Mouse (Mus musculus): ENCODE data around the gene Kcnn3. TPM values are rescaled to one million over a fixed set of nuclear protein-coding genes. Genes with fewer than 3 reads are reported as not detected.
A peak's percentile ranks its signal among the peaks of the same experiment; 100 is the strongest.

Gene Kcnn3
- polyA plus RNA-seq (2015; fragmentation: Nextera tagmentation; extraction: Ambion mirVana), result 1.1 and 1.2 TPM in 2 replicates

DNA sequence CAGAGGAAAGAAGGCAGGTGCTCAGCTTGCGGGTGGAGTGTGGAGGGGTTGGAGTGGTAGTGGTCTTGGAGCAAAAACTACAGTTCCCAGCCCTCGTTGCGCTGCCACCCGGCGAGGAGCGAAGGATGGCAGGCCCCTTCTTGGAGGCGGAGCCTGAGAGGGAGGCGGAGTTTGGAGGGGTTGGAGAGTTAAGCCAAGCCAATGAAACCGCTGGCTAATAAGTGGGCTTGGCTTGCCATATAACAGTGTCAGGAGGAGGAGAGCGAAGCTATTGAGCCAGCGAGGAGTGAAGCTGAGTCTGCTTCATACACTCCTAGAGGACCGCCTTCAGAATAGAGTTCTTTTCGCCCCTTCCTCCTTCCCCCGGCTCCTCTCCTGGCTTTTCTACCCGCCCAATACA, at the start of gene Kcnn3:
Gene Kcnn3, plus strand, starts transcription at position 271 of the 400 bp plus-strand sequence.
- WGBS, result under 1% methylated on average over 15 of the region's 15 CpGs
- Histone ChIP-seq H3K36me3 (no peaks in the 10 kb centered on the region), H3K9me3 (no peaks in the 10 kb centered on the region; the same call in 1 of the 2 replicates), H3K4me3 (peak within 1 kb of the TSS; percentile 39), H3K9ac (peak within 1 kb of the TSS; percentile 25), H3K27ac (peak within 1 kb of the TSS; percentile 5; the same call in 1 of the 2 replicates), H3K4me2 (peak within 1 kb of the TSS; percentile 89), H3K4me1 (peaks cover 31% of the 10 kb centered on the region), H3K27me3 (peaks cover 39% of the 10 kb centered on the region)
- peak; percentile 91 for ATAC-seq (ENCODE audit: borderline replicate concordance, extremely low read depth, low FRiP score, low TSS enrichment)

DNA sequence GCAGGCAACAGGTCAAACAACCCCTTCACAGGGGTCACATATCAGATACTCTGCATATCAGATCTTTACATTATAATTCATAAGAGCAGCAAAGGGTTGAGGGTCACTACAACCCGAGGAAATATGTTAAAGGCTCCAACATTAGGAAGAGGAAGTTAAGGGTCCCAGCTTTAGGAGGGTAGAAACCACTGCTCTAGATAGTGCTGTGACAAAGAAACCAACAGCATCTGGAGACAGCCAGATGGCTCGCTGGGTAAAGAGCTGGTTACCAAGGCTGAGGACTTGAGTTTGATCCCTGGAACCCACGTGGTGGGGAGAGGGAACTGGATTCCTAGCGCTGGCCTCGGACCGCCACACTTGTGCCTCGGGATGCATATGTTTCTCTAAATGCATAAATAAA, 47.7 kb upstream of the Kcnn3 start:
- H3K36me3 ChIP-seq, result peaks cover 13% of the 10 kb centered on the region
- 0 out of 2 replicates have a peak, but pooled peaks cover 3% of the 10 kb centered on the region for H3K4me1 ChIP-seq
- no peak for ATAC-seq (ENCODE audit: borderline replicate concordance, extremely low read depth, low FRiP score, low TSS enrichment)
- H3K4me2 ChIP-seq, result no peak overlapping the region
- 75% methylated on average over 7 of the region's 7 CpGs for WGBS
- H3K9me3 ChIP-seq, result no peaks in the 10 kb centered on the region
- no peaks in the 10 kb centered on the region for H3K27me3 ChIP-seq
- H3K4me3 ChIP-seq, result no peak overlapping the region
- no peak overlapping the region for H3K27ac ChIP-seq
- no peak overlapping the region for H3K9ac ChIP-seq

DNA sequence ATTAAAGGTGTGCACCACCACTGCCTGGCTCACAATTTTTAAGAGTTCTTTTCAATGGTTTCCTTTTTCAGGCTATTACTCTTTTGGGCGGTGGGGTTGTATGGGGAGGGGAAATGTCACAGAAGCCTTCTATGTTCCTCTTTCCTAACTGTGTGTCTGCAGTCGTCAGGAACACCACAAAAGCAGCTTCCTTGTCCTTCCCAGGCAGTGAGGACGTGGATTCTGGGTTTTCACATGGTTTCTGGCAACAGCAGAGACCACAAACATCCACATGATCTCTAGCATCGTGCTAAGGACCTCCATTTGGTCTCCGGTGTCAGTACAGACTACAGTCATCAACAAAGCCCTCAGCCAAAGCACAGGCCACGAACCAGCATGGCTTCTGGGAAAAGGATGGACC, 46.1 kb upstream of the Kcnn3 start:
- H3K9me3 ChIP-seq, result no peaks in the 10 kb centered on the region
- no peaks in the 10 kb centered on the region for H3K36me3 ChIP-seq

DNA sequence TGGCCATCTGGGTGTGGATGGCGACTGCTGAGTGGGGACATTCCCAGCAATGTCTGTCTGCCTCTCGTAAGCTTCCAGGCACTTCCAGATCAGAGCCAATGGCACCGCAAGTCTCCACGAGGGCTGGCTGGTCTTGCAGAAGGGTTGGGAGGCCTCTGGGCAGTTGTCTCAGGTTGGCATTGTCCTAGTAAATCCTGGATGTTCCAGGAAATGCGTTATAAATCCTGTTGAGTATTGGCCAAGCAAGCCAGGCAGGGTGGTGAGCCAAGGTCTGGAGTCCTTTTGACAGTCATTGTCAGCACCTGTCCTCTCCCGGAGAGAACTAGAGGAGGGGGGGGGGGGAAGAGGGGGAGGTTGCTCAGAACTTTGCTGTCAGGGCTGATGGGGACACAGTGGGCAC, 40.9 kb upstream of the Kcnn3 start:
- Histone ChIP-seq H3K4me3 (no peak overlapping the region), H3K4me2 (no peak overlapping the region), H3K4me1 (no peaks in the 10 kb centered on the region), H3K27me3 (no peaks in the 10 kb centered on the region), H3K27ac (no peak overlapping the region), H3K9me3 (no peaks in the 10 kb centered on the region), H3K36me3 (no peaks in the 10 kb centered on the region), H3K9ac (no peak overlapping the region)
- ATAC-seq (ENCODE audit: borderline replicate concordance, extremely low read depth, low FRiP score, low TSS enrichment), result no peak
- WGBS, result 67% methylated on average over 6 of the region's 6 CpGs

More for the DNA sequence above, 46.1 kb upstream of the Kcnn3 start:
- Histone ChIP-seq H3K9ac (no peak overlapping the region), H3K27me3 (no peaks in the 10 kb centered on the region), H3K4me3 (no peak overlapping the region), H3K4me2 (no peak overlapping the region), H3K27ac (no peak overlapping the region), H3K4me1 (0 out of 2 replicates have a peak, but pooled peaks cover 3% of the 10 kb centered on the region)
- no peak for ATAC-seq (ENCODE audit: borderline replicate concordance, extremely low read depth, low FRiP score, low TSS enrichment)
- WGBS, result 62% methylated on average over 6 of the region's 6 CpGs

DNA sequence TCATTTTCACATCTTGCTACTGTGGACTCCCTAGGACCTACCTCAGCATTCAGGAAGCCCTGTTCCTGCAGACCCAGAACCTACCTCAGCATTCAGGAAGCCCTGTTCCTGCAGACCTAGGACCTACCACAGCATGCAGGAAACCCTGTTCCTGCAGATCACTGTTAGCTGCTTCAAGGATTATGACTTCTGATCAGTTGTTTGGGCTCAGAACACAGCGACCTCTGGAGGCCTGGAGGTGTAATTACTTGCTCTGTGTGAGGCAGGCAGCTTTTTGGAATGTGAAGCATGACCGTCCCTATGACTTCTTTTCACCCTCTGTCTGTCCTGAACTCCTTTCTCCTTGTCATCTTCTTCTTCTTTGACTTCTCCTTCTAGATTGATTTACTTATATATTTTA, 38.5 kb upstream of the Kcnn3 start:
- Histone ChIP-seq H3K27me3 (0 out of 2 replicates have a peak, but pooled peaks cover 3% of the 10 kb centered on the region), H3K4me1 (peaks cover 9% of the 10 kb centered on the region), H3K9ac (no peak overlapping the region), H3K4me2 (no peak overlapping the region), H3K27ac (no peak overlapping the region), H3K4me3 (no peak overlapping the region), H3K36me3 (no peaks in the 10 kb centered on the region), H3K9me3 (no peaks in the 10 kb centered on the region)
- ATAC-seq (ENCODE audit: borderline replicate concordance, extremely low read depth, low FRiP score, low TSS enrichment), result no peak
- 43% methylated on average over 2 of the region's 2 CpGs for WGBS

DNA sequence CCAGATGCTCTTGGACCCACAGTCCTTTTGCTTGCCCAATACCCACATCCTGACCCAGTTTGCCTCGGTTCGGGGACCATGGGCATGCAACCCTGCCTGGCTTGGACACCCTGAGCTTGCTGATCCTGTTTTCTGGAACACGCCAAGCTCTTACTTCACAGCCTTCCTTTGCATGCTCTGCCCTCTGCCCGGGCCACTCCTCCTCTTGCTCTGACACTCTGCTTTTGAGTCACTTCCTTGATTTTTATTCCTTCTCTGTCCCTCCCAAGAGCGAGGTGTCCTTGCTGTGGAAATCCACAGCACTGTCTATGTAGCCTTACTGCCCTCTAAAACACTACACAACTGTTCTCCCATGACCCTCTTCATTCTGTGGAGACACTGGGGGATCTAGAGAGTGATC, 37.7 kb upstream of the Kcnn3 start:
- Histone ChIP-seq H3K9ac (no peak overlapping the region), H3K4me3 (no peak overlapping the region)

DNA sequence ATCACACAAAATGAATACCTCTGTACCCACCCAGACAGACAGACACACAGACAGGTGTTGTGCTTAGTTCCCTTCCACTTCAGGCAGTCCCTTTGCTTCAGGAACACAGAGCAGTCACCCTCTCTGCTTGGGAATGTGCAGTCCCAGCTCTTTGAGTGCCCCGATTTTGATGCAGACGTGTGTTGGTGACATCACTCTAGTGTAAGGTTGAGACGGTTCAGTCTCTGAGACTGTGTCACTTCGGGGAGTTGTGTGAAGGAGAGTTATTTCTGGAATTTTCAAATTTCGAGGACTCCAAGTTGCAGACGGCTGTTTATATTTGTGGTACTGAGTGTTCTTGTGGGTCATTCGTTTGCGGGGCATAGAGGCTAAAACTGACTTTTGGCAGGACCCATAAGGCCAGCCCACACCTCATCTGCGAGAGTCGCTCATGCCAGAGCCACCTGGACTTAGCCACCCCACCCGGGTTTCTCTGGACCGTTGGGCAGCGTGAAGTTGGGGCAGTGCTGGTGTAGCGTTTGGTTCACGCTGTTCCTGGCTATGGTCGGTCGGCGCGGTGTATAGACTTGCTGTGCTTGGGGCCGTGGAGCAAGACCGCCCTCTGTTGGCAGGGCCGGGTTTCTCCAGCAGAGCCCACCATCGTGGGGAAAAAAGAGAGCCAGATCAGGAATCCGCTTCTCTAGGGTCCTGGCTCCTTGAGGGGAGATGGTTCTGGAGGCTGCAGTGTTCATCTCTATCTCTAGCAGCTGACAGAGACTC, 35.0 kb upstream of the Kcnn3 start:
- peak overlapping the region; percentile 24; the same call in 1 of the 2 replicates for H3K9ac ChIP-seq
- H3K9me3 ChIP-seq, result no peaks in the 10 kb centered on the region
- 11% methylated on average over 24 of the region's 24 CpGs for WGBS
- peaks cover 16% of the 10 kb centered on the region for H3K4me1 ChIP-seq
- ATAC-seq (ENCODE audit: borderline replicate concordance, extremely low read depth, low FRiP score, low TSS enrichment), result peak; percentile 87
- no peak overlapping the region for H3K27ac ChIP-seq
- H3K4me3 ChIP-seq, result peak overlapping the region; percentile 16; the same call in 1 of the 2 replicates
- H3K4me2 ChIP-seq, result peak overlapping the region; percentile 54
- 0 out of 2 replicates have a peak, but pooled peaks cover 3% of the 10 kb centered on the region for H3K27me3 ChIP-seq
- no peaks in the 10 kb centered on the region for H3K36me3 ChIP-seq

More for the DNA sequence above, 37.7 kb upstream of the Kcnn3 start:
- Histone ChIP-seq H3K27ac (no peak overlapping the region), H3K27me3 (0 out of 2 replicates have a peak, but pooled peaks cover 3% of the 10 kb centered on the region), H3K4me1 (peaks cover 12% of the 10 kb centered on the region), H3K9me3 (no peaks in the 10 kb centered on the region), H3K4me2 (no peak overlapping the region), H3K36me3 (no peaks in the 10 kb centered on the region)
- no peak for ATAC-seq (ENCODE audit: borderline replicate concordance, extremely low read depth, low FRiP score, low TSS enrichment)
- 79% methylated on average over 5 of the region's 5 CpGs for WGBS

DNA sequence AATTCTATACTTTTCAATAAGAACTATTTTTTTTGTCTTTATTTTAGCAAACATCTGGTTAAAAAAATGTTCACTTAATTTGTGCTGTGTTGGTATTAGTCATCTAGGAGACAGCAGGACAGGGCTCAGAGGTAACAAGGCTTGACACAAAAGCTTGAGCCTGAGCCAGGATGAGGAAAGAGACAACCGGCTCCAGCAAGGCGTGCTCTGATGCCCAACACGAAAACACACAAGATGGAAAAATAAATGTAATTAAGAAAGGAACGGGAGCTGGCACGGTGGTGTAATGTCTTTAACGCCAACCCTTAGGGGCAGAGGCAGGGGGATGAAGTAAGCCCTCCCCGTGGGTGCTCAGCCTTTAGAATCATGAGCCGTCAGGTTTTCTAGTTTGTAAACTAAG, 33.9 kb upstream of the Kcnn3 start:
- H3K4me1 ChIP-seq, result peaks cover 16% of the 10 kb centered on the region
- no peak overlapping the region for H3K9ac ChIP-seq
- H3K36me3 ChIP-seq, result no peaks in the 10 kb centered on the region
- no peaks in the 10 kb centered on the region for H3K9me3 ChIP-seq
- H3K4me3 ChIP-seq, result no peak overlapping the region
- no peak overlapping the region for H3K27ac ChIP-seq
- no peak overlapping the region for H3K4me2 ChIP-seq
- WGBS, result 71% methylated on average over 8 of the region's 8 CpGs
- no peak for ATAC-seq (ENCODE audit: borderline replicate concordance, extremely low read depth, low FRiP score, low TSS enrichment)
- 0 out of 2 replicates have a peak, but pooled peaks cover 3% of the 10 kb centered on the region for H3K27me3 ChIP-seq

DNA sequence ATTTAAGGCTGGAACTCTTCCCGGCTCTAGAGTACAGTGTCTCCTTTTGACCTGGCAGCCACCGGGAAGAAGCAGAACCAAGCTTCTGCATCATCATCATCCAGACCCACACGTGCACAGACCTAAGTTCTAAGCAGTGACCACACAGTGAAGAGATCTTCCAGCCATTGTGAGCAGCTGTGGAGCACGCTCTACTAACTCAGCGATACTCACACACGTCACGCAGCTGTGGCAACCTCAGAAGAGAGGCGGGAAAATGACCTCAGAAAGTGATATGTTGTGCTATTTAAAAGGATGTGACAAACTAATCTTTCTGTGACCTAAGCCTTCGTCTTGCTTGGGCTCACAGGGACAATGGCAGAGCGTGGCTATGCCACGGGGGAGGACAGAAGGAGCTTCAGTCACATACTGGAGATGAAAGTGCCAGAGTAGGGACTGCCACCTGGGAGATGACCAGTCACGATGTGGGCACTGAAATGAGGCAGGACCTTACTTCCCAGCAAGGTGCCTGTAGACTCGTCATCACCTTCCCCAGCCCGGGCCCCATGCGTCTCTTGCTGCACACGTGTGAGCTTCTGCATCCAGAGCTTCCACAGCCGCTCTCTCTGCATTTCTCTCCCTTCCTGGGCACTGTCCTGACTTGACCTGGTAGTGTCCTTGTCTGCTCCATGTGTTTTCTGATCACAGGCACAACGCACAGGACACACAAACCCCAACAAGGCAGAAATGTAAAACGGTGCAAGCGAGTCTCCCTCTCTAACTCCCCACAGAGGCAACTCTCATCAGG, 32.9 kb upstream of the Kcnn3 start:
- Histone ChIP-seq H3K36me3 (no peaks in the 10 kb centered on the region), H3K4me3 (no peak overlapping the region), H3K4me2 (no peak overlapping the region), H3K4me1 (peaks cover 16% of the 10 kb centered on the region), H3K27me3 (0 out of 2 replicates have a peak, but pooled peaks cover 3% of the 10 kb centered on the region), H3K27ac (no peak overlapping the region), H3K9me3 (no peaks in the 10 kb centered on the region), H3K9ac (no peak overlapping the region)
- ATAC-seq (ENCODE audit: borderline replicate concordance, extremely low read depth, low FRiP score, low TSS enrichment), result no peak
- WGBS, result 55% methylated on average over 20 of the region's 20 CpGs

DNA sequence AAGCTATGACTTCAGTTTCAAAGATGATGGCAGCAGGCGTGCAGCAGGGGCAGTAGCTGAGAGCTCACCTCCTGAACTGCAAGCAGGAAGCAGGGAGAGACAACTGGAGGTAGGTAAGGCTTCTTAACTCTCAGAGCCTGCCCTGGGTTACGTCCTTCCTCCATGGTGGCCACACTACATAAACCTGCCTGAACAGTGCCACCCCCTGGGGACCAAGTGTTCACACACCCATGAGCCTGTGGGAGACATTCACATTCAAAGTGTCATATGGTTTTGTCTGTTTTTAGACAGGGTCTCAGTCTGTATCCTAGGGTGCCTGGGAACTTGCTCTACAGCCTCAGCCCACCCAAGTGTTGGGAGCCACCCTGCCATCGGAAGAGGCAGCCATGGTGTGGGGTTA, 29.2 kb upstream of the Kcnn3 start:
- 86% methylated on average over 3 of the region's 3 CpGs for WGBS
- Histone ChIP-seq H3K4me3 (no peak overlapping the region), H3K9me3 (no peaks in the 10 kb centered on the region), H3K4me2 (no peak overlapping the region), H3K4me1 (peaks cover 17% of the 10 kb centered on the region), H3K36me3 (no peaks in the 10 kb centered on the region), H3K27ac (no peak overlapping the region), H3K9ac (no peak overlapping the region), H3K27me3 (no peaks in the 10 kb centered on the region)
- no peak for ATAC-seq (ENCODE audit: borderline replicate concordance, extremely low read depth, low FRiP score, low TSS enrichment)

DNA sequence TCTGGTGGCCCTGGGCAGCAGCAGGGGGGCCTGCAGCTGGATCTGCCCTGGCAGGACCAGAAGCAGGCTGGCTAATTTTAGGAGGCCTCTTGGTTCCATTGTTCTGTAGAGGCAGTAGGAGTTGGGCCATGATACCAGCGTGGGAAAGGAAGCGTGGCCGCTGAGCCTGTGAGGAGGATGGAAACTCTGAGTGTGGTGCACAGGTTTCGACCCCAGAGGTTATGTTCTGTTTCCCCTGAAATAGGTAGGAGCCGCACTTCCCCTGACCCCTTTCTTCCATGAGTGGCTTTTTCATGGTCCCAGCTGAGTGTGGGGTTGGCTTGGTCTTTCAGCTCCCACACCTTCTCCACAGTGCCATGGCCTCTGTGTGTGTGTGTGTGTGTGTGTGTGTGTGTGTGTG, 28.4 kb upstream of the Kcnn3 start:
- ATAC-seq (ENCODE audit: borderline replicate concordance, extremely low read depth, low FRiP score, low TSS enrichment), result no peak
- 84% methylated on average over 5 of the region's 5 CpGs for WGBS
- Histone ChIP-seq H3K36me3 (no peaks in the 10 kb centered on the region), H3K27me3 (no peaks in the 10 kb centered on the region), H3K4me3 (no peak overlapping the region), H3K27ac (no peak overlapping the region), H3K9me3 (no peaks in the 10 kb centered on the region), H3K4me2 (no peak overlapping the region), H3K4me1 (peaks cover 17% of the 10 kb centered on the region), H3K9ac (no peak overlapping the region)

DNA sequence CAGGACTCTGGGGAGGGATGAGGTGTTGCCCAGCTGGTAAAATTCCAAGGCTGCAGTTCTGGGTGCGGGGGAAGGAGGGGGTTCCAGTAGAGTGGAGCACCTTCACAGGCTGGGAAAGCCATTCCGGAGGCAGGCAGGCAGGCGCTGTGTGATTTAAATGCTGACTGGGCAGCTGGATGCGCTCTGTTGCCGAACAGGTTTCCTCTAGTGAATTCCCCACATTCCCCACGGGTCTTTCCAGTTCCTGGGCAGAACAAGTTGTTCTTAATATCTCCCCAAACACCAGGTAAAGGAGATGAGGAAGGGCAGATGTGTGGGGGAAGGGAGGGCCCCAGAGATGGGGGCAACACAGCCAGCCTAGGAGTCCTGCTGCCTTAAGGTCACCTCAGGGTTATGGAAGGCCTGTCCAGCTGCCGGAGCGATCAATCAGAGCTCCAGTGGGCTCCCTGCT, 27.2 kb upstream of the Kcnn3 start:
- Histone ChIP-seq H3K27ac (peak overlapping the region; percentile 64), H3K9ac (no peak overlapping the region), H3K9me3 (no peaks in the 10 kb centered on the region), H3K4me2 (no peak overlapping the region), H3K4me1 (peaks cover 9% of the 10 kb centered on the region), H3K27me3 (no peaks in the 10 kb centered on the region), H3K36me3 (no peaks in the 10 kb centered on the region), H3K4me3 (no peak overlapping the region)
- 19% methylated on average over 8 of the region's 8 CpGs for WGBS
- ATAC-seq (ENCODE audit: borderline replicate concordance, extremely low read depth, low FRiP score, low TSS enrichment), result peak; percentile 16; the same call in 1 of the 2 replicates
